Mouse (Mus musculus): ENCODE data around the gene Sh3d19. TPM values are rescaled to one million over a fixed set of nuclear protein-coding genes. Genes with fewer than 3 reads are reported as not detected.
A peak's percentile ranks its signal among the peaks of the same experiment; 100 is the strongest.

The Sh3d19 gene
- total RNA-seq (2014; rRNA removed) (25.1 and 32.0 TPM in 2 replicates), polyA plus RNA-seq (2015; fragmentation: Nextera tagmentation; extraction: Ambion mirVana) (13.5 and 13.8 TPM in 2 replicates)

DNA sequence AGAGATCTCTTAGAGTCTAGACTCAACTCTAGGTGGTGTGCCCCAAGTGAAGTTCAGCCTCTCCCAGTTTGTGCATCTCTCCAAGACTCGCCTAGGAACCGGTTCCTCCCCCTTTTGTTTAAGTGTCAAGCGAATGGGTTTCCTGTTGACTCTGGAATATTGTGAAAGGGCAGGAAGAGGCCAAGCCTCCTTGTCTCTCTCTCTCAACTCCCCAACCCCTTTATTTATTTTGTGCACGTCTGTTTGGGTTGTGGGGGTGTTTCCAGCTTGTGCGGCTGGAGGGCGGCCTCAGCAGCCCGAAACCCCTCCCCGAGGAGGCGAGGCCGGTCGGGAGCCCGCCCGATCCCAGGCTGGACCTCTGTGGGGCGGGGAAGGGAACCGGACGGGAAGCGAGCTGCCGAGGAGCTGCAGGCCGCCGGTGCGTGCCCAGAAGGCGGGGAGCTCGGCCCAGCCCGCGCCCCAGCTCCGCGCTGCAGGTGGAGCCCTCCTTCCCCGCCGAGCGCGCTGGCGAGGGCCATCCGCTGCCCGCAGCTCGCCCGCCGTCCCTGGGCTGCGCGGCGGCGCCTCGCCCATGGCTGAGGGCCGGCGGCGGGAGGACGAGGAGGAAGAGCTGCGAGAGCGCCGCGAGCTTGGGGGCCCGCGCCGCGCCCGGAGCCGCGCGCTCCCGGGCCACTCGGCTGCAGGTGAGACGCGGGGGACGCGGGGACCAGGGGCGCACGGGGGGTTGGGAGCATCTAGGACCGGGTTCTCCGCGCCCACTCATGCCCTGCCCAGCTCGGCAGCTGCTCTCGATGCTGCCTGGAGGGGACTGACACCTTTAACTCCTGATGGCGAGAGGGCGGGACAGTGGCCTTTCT is at the start of gene Sh3d19:
Gene Sh3d19, plus strand, starts transcription at position 368 of the 857 bp plus-strand sequence.
- peak within 1 kb of the TSS; percentile 88 for H3K4me2 ChIP-seq (ENCODE audit: low read depth, low read length, poor library complexity, severe bottlenecking)
- H3K4me3 ChIP-seq (ENCODE audit: low read depth, low read length) = peak within 1 kb of the TSS; percentile 90
- no peaks in the 10 kb centered on the region for H3K9me3 ChIP-seq (ENCODE audit: low read length)
- no peaks in the 10 kb centered on the region for H3K27me3 ChIP-seq (ENCODE audit: insufficient read depth, low read length)
- WGBS = 0% methylated on average over 24 of the region's 73 CpGs
- ATAC-seq (ENCODE audit: low FRiP score) (peak; percentile 89), DNase-seq (ENCODE audit: low spot score) (peak; percentile 65)
- H3K27ac ChIP-seq (ENCODE audit: low read depth, low read length) = peak within 1 kb of the TSS; percentile 67
- H3K9ac ChIP-seq (replicated peaks; ENCODE audit: low read length, poor library complexity, severe bottlenecking) = peak within 1 kb of the TSS; percentile 95
- H3K4me1 ChIP-seq (ENCODE audit: insufficient read depth, low read length) = no peaks in the 10 kb centered on the region
- no peak for TF ChIP-seq CTCF (IDR thresholded peaks at IDR 0.05)
- no peaks in the 10 kb centered on the region for H3K36me3 ChIP-seq (ENCODE audit: insufficient read depth, low read length)

GRCm38 (mm10) chr3:85922331-85922730 is 48.6 kb upstream of the Sh3d19 start:
- no peak overlapping the region for H3K9ac ChIP-seq (replicated peaks; ENCODE audit: low read length, poor library complexity, severe bottlenecking)
- H3K36me3 ChIP-seq (ENCODE audit: insufficient read depth, low read length) = no peaks in the 10 kb centered on the region
- H3K4me1 ChIP-seq (ENCODE audit: insufficient read depth, low read length) = no peaks in the 10 kb centered on the region
- WGBS = 82% methylated on average over 3 of the region's 3 CpGs
- H3K9me3 ChIP-seq (ENCODE audit: low read length) = no peaks in the 10 kb centered on the region
- no peak overlapping the region for H3K4me2 ChIP-seq (ENCODE audit: low read depth, low read length, poor library complexity, severe bottlenecking)
- ATAC-seq (ENCODE audit: low FRiP score) (no peak), DNase-seq (ENCODE audit: low spot score) (no peak)
- no peak overlapping the region for H3K27ac ChIP-seq (ENCODE audit: low read depth, low read length)
- no peaks in the 10 kb centered on the region for H3K27me3 ChIP-seq (ENCODE audit: insufficient read depth, low read length)
- TF ChIP-seq CTCF (IDR thresholded peaks at IDR 0.05) = no peak
- H3K4me3 ChIP-seq (ENCODE audit: low read depth, low read length) = no peak overlapping the region

DNA sequence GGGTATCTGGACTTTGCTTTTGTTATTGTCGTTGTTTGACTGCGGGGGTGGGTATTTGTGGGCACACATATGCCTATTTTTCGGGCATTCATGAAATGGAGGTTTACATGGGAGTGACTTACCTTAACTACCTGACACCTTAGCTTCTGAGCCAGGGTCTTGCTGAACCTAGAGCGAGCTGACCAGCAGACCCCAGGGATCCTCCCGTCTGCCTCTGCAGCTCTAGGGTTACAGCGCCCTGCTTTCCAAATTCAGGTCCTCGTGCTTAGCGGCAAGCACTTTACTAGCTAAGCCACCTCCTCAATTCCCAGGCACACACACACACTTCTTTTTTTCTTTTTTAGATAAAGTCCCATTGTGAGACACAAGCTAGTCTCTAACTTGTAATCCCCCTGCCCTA is 47.6 kb upstream of the Sh3d19 start:
- Histone ChIP-seq H3K9me3 (ENCODE audit: low read length) (no peaks in the 10 kb centered on the region), H3K27ac (ENCODE audit: low read depth, low read length) (no peak overlapping the region), H3K36me3 (ENCODE audit: insufficient read depth, low read length) (no peaks in the 10 kb centered on the region), H3K4me3 (ENCODE audit: low read depth, low read length) (no peak overlapping the region), H3K9ac (replicated peaks; ENCODE audit: low read length, poor library complexity, severe bottlenecking) (no peak overlapping the region), H3K27me3 (ENCODE audit: insufficient read depth, low read length) (no peaks in the 10 kb centered on the region), H3K4me2 (ENCODE audit: low read depth, low read length, poor library complexity, severe bottlenecking) (no peak overlapping the region), H3K4me1 (ENCODE audit: insufficient read depth, low read length) (no peaks in the 10 kb centered on the region)
- ATAC-seq (ENCODE audit: low FRiP score) (no peak), DNase-seq (ENCODE audit: low spot score) (no peak)
- WGBS = 69% methylated on average over 8 of the region's 8 CpGs
- TF ChIP-seq CTCF (IDR thresholded peaks at IDR 0.05) = no peak

GRCm38 (mm10) chr3:85923954-85924945 is 46.7 kb upstream of the Sh3d19 start:
- 44% methylated on average over 18 of the region's 18 CpGs for WGBS
- DNase-seq (ENCODE audit: low spot score) (peak; percentile 84), ATAC-seq (ENCODE audit: low FRiP score) (peak; percentile 27; the same call in 1 of the 2 replicates)
- H3K9ac ChIP-seq (replicated peaks; ENCODE audit: low read length, poor library complexity, severe bottlenecking) = no peak overlapping the region
- peak; percentile 96 for TF ChIP-seq CTCF (IDR thresholded peaks at IDR 0.05)
- no peaks in the 10 kb centered on the region for H3K4me1 ChIP-seq (ENCODE audit: insufficient read depth, low read length)
- H3K9me3 ChIP-seq (ENCODE audit: low read length) = no peaks in the 10 kb centered on the region
- no peak overlapping the region for H3K4me3 ChIP-seq (ENCODE audit: low read depth, low read length)
- no peaks in the 10 kb centered on the region for H3K36me3 ChIP-seq (ENCODE audit: insufficient read depth, low read length)
- no peak overlapping the region for H3K27ac ChIP-seq (ENCODE audit: low read depth, low read length)
- H3K4me2 ChIP-seq (ENCODE audit: low read depth, low read length, poor library complexity, severe bottlenecking) = no peak overlapping the region
- no peaks in the 10 kb centered on the region for H3K27me3 ChIP-seq (ENCODE audit: insufficient read depth, low read length)

- Histone ChIP-seq H3K36me3 (ENCODE audit: insufficient read depth, low read length) (no peaks in the 10 kb centered on the region), H3K27ac (ENCODE audit: low read depth, low read length) (no peak overlapping the region), H3K9ac (replicated peaks; ENCODE audit: low read length, poor library complexity, severe bottlenecking) (no peak overlapping the region), H3K9me3 (ENCODE audit: low read length) (no peaks in the 10 kb centered on the region), H3K4me3 (ENCODE audit: low read depth, low read length) (no peak overlapping the region), H3K4me2 (ENCODE audit: low read depth, low read length, poor library complexity, severe bottlenecking) (no peak overlapping the region), H3K27me3 (ENCODE audit: insufficient read depth, low read length) (no peaks in the 10 kb centered on the region), H3K4me1 (ENCODE audit: insufficient read depth, low read length) (no peaks in the 10 kb centered on the region)
- no peak for ATAC-seq (ENCODE audit: low FRiP score)
- no peak for TF ChIP-seq CTCF (IDR thresholded peaks at IDR 0.05)
- WGBS = 82% methylated on average over 9 of the region's 9 CpGs
- DNase-seq (ENCODE audit: low spot score) = no peak
Measured at GRCm38 (mm10) chr3:85927296-85927695, 43.6 kb upstream of the Sh3d19 start.
